Mouse (Mus musculus) CH12.LX (cell line): ENCODE data around the gene Actl9. TPM values are rescaled to one million over a fixed set of nuclear protein-coding genes. Genes with fewer than 3 reads are reported as not detected.

Experiments
- DNase-seq: peaks from one replicate; pipeline ENCODE4 v3.0.0-alpha.2; 2013; ENCODE audit errors: extremely low read depth
- H3K27ac ChIP-seq: 2 replicates; pipeline ENCODE4 v1.5.1; 2012; ENCODE audit warnings: low read depth, mild to moderate bottlenecking, control low read depth, moderate library complexity; ENCODE audit not compliant: insufficient read depth
- H3K27me3 ChIP-seq: replicated peaks from 2 replicates; pipeline ENCODE3; 2012; ENCODE audit warnings: inconsistent platforms
- H3K36me3 ChIP-seq, 2 experiments: replicated peaks in 1 of 2; 2 replicates each; pipeline versions ENCODE3 to v1.6.1; 2012; ENCODE audit warnings: inconsistent platforms in 1 of 2, low read length in 1 of 2, mild to moderate bottlenecking in 1 of 2, mixed read lengths in 1 of 2, moderate library complexity in 1 of 2; ENCODE audit not compliant: control insufficient read depth in 1 of 2, insufficient read depth in 1 of 2
- H3K4me1 ChIP-seq, 2 experiments: 2 replicates each; pipeline ENCODE4 v1.6.1; 2012; ENCODE audit warnings: inconsistent platforms in 1 of 2, moderate library complexity in 1 of 2; ENCODE audit not compliant: insufficient read depth in 2 of 2, control insufficient read depth in 1 of 2
- H3K4me2 ChIP-seq: 2 replicates; pipeline ENCODE4 v1.6.1; 2012; ENCODE audit warnings: low read depth, mild to moderate bottlenecking, control low read depth; ENCODE audit not compliant: poor library complexity, insufficient read depth, severe bottlenecking
- H3K4me3 ChIP-seq, 3 experiments: fragments of 150-350 bp in 1 of 3; sonication (generic) in 1 of 3; replicated peaks in 1 of 3; 2 replicates each; pipeline versions ENCODE3 to v1.5.1; 2011 to 2012; ENCODE audit warnings: low read depth in 2 of 3, low read length in 2 of 3, mild to moderate bottlenecking in 2 of 3, moderate library complexity in 2 of 3, control low read depth in 1 of 3, improper control_type of control experiment in 1 of 3, inconsistent platforms in 1 of 3, mixed read lengths in 1 of 3; ENCODE audit not compliant: poor library complexity in 1 of 3
- H3K79me2 ChIP-seq: replicated peaks from 2 replicates; pipeline ENCODE4 v1.6.1; 2012; ENCODE audit warnings: mild to moderate bottlenecking, moderate library complexity; ENCODE audit not compliant: control insufficient read depth, poor library complexity, insufficient read depth, severe bottlenecking; ENCODE audit errors: extremely low read depth
- H3K9ac ChIP-seq: 2 replicates; pipeline ENCODE4 v1.6.1; 2012; ENCODE audit warnings: low read depth, mild to moderate bottlenecking, control low read depth, moderate library complexity; ENCODE audit not compliant: insufficient read depth
- H3K9me3 ChIP-seq: replicated peaks from 2 replicates; pipeline ENCODE3; 2012; ENCODE audit warnings: low read length, inconsistent platforms, mixed read lengths
- BHLHE40 ChIP-seq: IDR thresholded peaks from 2 replicates; pipeline ENCODE4 v1.6.1; 2011; ENCODE audit warnings: mild to moderate bottlenecking, low read depth, low read length, improper control_type of control experiment
- CHD2 ChIP-seq: IDR thresholded peaks from 2 replicates; pipeline ENCODE4 v1.6.1; 2011; ENCODE audit warnings: low read length, improper control_type of control experiment
- E2F4 ChIP-seq: IDR thresholded peaks from 2 replicates; pipeline ENCODE4 v1.6.1; 2011; ENCODE audit warnings: low read depth, low read length, improper control_type of control experiment; ENCODE audit not compliant: insufficient replicate concordance
- ELF1 ChIP-seq: IDR thresholded peaks from 2 replicates; pipeline ENCODE4 v1.6.1; 2014; ENCODE audit warnings: low read depth, mild to moderate bottlenecking, inconsistent platforms, low read length, improper control_type of control experiment
- EP300 ChIP-seq: IDR thresholded peaks from 2 replicates; pipeline ENCODE4 v1.6.1; 2011; ENCODE audit warnings: low read length, improper control_type of control experiment
- GABPA ChIP-seq: IDR thresholded peaks from 2 replicates; pipeline ENCODE4 v1.6.1; 2012; ENCODE audit warnings: low read depth, low read length, improper control_type of control experiment, inconsistent platforms; ENCODE audit not compliant: insufficient replicate concordance
- HCFC1 ChIP-seq: IDR thresholded peaks from 2 replicates; pipeline ENCODE4 v1.6.1; 2012; ENCODE audit warnings: low read depth, mild to moderate bottlenecking, inconsistent platforms, low read length, improper control_type of control experiment
- IRF4 ChIP-seq: IDR thresholded peaks from 2 replicates; pipeline ENCODE4 v1.6.1; 2014; ENCODE audit warnings: low read depth, mild to moderate bottlenecking, inconsistent platforms, low read length, improper control_type of control experiment
- JUND ChIP-seq: conservative IDR thresholded peaks from 2 replicates; pipeline ENCODE4 v1.6.1; 2011; ENCODE audit warnings: low read depth, low read length, improper control_type of control experiment
- MXI1 ChIP-seq: IDR thresholded peaks from 2 replicates; pipeline ENCODE4 v1.6.1; 2011; ENCODE audit warnings: mild to moderate bottlenecking, low read depth, low read length, improper control_type of control experiment
- MYC ChIP-seq: IDR thresholded peaks from 2 replicates; pipeline ENCODE4 v1.6.1; 2011; ENCODE audit warnings: low read depth, mild to moderate bottlenecking, improper control_type of control experiment, low read length
- NELFE ChIP-seq: IDR thresholded peaks from 2 replicates; pipeline ENCODE4 v1.6.1; 2011; ENCODE audit warnings: low read depth, low read length, improper control_type of control experiment
- NRF1 ChIP-seq: IDR thresholded peaks from 2 replicates; pipeline ENCODE4 v1.6.1; 2014; ENCODE audit warnings: low read depth, mild to moderate bottlenecking, inconsistent platforms, low read length, improper control_type of control experiment, moderate library complexity
- PAX5 ChIP-seq: IDR thresholded peaks from 2 replicates; pipeline ENCODE4 v1.6.1; 2012; ENCODE audit warnings: low read length, inconsistent platforms, mixed read lengths
- POLR2A ChIP-seq: IDR thresholded peaks from 2 replicates; pipeline ENCODE4 v1.6.1; 2011; ENCODE audit warnings: low read depth, mild to moderate bottlenecking, improper control_type of control experiment, low read length
- RCOR1 ChIP-seq: conservative IDR thresholded peaks from 2 replicates; pipeline ENCODE4 v1.6.1; 2012; ENCODE audit warnings: low read depth, mild to moderate bottlenecking, inconsistent platforms, low read length, improper control_type of control experiment
- SMC3 ChIP-seq: IDR thresholded peaks from 2 replicates; pipeline ENCODE4 v1.6.1; 2011; ENCODE audit warnings: low read depth, low read length, improper control_type of control experiment
- TBP ChIP-seq: conservative IDR thresholded peaks from 2 replicates; pipeline ENCODE4 v1.6.1; 2011; ENCODE audit warnings: low read depth, low read length, improper control_type of control experiment
- TCF12 ChIP-seq: IDR thresholded peaks from 2 replicates; pipeline ENCODE4 v1.6.1; 2014; ENCODE audit warnings: low read depth, mild to moderate bottlenecking, inconsistent platforms, low read length, improper control_type of control experiment
- UBTF ChIP-seq: IDR thresholded peaks from 2 replicates; pipeline ENCODE4 v1.6.1; 2012; ENCODE audit warnings: low read depth, mild to moderate bottlenecking, inconsistent platforms, low read length, improper control_type of control experiment, moderate library complexity
- USF2 ChIP-seq: conservative IDR thresholded peaks from 2 replicates; pipeline ENCODE4 v1.6.1; 2011; ENCODE audit warnings: low read depth, low read length, improper control_type of control experiment
- ZC3H11A ChIP-seq: IDR thresholded peaks from 2 replicates; pipeline ENCODE4 v1.6.1; 2012; ENCODE audit warnings: low read depth, mild to moderate bottlenecking, inconsistent platforms, low read length, improper control_type of control experiment
- ZKSCAN1 ChIP-seq: IDR thresholded peaks from 2 replicates; pipeline ENCODE4 v1.6.1; 2012; ENCODE audit warnings: low read depth, inconsistent platforms, low read length, improper control_type of control experiment, borderline replicate concordance
- dilution Hi-C: fragments of 300-500 bp; cut with MboI; formaldehyde crosslinking; loops from 2 replicates; pipeline ENCODE4 v1.14.3; 2020; ENCODE audit warnings: low sequenced_read_pairs; ENCODE audit not compliant: extremely low pct_unique_long_range_greater_than_20kb, extremely low pct_ligation_motif_present
- in situ Hi-C: fragments of 300-500 bp; cut with MboI; formaldehyde crosslinking; loops from 3 replicates; pipeline ENCODE4 v1.14.3; 2019; ENCODE audit warnings: low sequenced_read_pairs, low pct_ligation_motif_present, low pct_unique_long_range_greater_than_20kb, mixed read lengths
- polyA plus RNA-seq: library from polyadenylated mRNA; unstranded; fragments of >175 nt; gene quantifications from 2 replicates; pipeline ENCODE4 v1.2.1, GENCODE M21; 2012; ENCODE audit warnings: low read depth; ENCODE audit not compliant: insufficient read length
- total RNA-seq, 2 experiments: library from RNA; depleted of rRNA; stranded (reverse); fragments of 300-350 nt in 1 of 2; fragments of >200 nt in 1 of 2; gene quantifications; 2 replicates each; pipeline ENCODE4 v1.2.3; 2012 to 2014

Actl9 gene
- total RNA-seq (2012; rRNA removed) = not detected in 2 replicates
- not detected in 2 replicates for total RNA-seq (2014; rRNA removed)
- polyA plus RNA-seq = not detected in 2 replicates

DNA sequence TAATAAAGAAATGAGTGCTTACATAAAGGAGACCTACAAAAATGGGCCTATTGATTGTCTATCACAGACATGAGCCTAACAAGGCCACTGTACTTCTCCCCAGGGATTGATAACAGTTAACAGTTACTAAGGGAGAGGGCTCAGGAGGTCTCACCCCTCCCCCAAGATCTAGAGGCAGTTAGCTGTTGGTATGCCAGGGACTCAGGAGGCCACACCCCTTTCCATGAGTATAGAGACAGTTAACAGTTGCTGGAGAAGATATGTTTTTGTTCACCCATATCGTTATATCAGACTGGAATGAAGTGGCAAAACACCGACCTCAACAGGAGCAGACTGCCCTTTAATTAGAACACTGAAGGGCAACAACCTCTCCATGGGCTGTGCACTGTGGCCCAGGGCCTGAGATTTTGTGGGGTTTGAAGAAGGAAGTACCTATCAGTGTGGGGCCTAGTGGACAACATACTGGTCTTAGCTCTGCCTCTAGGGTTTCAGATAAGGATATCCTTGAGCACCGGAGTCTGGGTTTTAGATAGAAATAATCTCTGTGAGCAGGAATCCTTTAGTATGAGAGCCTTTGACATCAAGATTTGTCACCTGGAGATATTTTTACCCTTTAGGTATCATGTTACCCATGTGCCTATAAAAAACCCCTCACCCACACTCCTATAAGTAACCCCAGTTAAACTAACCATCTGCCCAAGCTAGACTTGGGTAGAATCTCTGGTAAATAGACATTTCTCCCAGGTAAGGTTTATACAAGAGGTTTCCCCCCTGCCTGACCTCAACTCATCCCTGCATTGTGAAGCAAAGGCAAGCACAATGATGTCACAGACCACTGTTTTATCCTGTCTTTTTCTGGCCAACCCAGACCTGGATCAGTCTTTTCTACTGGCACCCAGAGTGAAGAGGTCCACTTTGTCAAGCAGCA, at the start of gene Actl9:
Gene Actl9 (plus strand): TSS at position 878 of the 928 bp plus-strand sequence.
- no peaks in the 10 kb centered on the region for H3K9me3 ChIP-seq
- in situ Hi-C loops (no loop called here), dilution Hi-C loops (no loop called here)
- no peaks in the 10 kb centered on the region for H3K79me2 ChIP-seq
- H3K36me3 ChIP-seq = no peaks in the 10 kb centered on the region
- no peak within 1 kb of the TSS for H3K4me2 ChIP-seq
- TF ChIP-seq ZC3H11A = no peak
- TF ChIP-seq NELFE = no peak
- no peak for TF ChIP-seq POLR2A
- TF ChIP-seq SMC3 = no peak
- TF ChIP-seq USF2 = no peak
- TF ChIP-seq MXI1 = no peak
- no peak for TF ChIP-seq TCF12
- TF ChIP-seq BHLHE40 = no peak
- no peak for TF ChIP-seq CHD2
- no peak for TF ChIP-seq NRF1
- TF ChIP-seq HCFC1 = no peak
- TF ChIP-seq E2F4 = no peak
- TF ChIP-seq IRF4 = no peak
- TF ChIP-seq EP300 = no peak
- no peak for TF ChIP-seq GABPA
- no peak for TF ChIP-seq MYC
- H3K4me1 ChIP-seq = no peaks in the 10 kb centered on the region
- peaks cover 2% of the 10 kb centered on the region for H3K27me3 ChIP-seq
- no peak within 1 kb of the TSS for H3K9ac ChIP-seq
- no peak within 1 kb of the TSS for H3K4me3 ChIP-seq
- DNase-seq = no peak
- no peak within 1 kb of the TSS for H3K27ac ChIP-seq

DNA sequence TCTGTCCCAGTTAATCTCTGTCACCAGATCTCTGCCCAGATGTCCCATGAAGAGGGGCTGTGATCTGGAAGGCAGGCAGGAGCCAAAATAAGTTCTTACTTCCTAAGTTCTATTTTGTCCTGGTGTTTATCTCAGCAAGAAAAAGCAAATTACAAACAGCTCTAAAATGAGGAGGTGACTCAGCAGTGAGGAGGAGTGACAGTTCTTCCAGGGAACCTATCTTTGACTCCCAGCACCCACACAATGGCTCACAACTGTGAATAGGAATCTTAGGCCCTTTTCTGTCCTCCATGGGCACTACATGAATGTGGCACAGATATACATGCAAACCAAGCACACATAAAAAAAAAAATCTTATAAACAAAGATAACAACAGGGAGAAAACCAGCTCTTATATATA, 47.0 kb upstream of the Actl9 start:
- no peak overlapping the region for H3K27ac ChIP-seq
- no peak for DNase-seq
- H3K36me3 ChIP-seq = peaks cover 16 to 56% of the 10 kb centered on the region in 2 experiments
- H3K4me2 ChIP-seq = no peak overlapping the region
- peaks cover 0 to 23% of the 10 kb centered on the region in 2 experiments; a peak in 2 of 4 replicates for H3K4me1 ChIP-seq
- no peaks in the 10 kb centered on the region for H3K27me3 ChIP-seq
- in situ Hi-C loops = no loop called here
- H3K4me3 ChIP-seq = no peak overlapping the region
- TF ChIP-seq ELF1 = no peak
- no peak for TF ChIP-seq ZKSCAN1
- TF ChIP-seq SMC3 = no peak
- TF ChIP-seq USF2 = no peak
- TF ChIP-seq UBTF = no peak
- TF ChIP-seq IRF4 = no peak
- TF ChIP-seq TBP = no peak
- TF ChIP-seq EP300 = no peak
- no peak for TF ChIP-seq RCOR1
- no peak for TF ChIP-seq MXI1
- TF ChIP-seq PAX5 = no peak
- no peak for TF ChIP-seq NRF1
- TF ChIP-seq JUND = no peak
- TF ChIP-seq, all 38 proteins: peak for 0
- dilution Hi-C loops = no loop called here
- Histone ChIP-seq H3K79me2 (0 out of 2 replicates have a peak, but pooled peaks cover 5% of the 10 kb centered on the region), H3K9ac (no peak overlapping the region), H3K9me3 (no peaks in the 10 kb centered on the region)
